Mouse (Mus musculus) kidney, adult 2 months (tissue): Measurements from ENCODE around the gene Nsdhl. TPM values are rescaled to one million over a fixed set of nuclear protein-coding genes. Genes with fewer than 3 reads are reported as not detected.

ENCODE experiments used
- DNase-seq: peaks from one replicate; pipeline ENCODE4 v3.0.0; 2021
- H3K27ac ChIP-seq: fragments of 200-500 bp; 2 replicates; pipeline ENCODE4 v1.5.1; 2012; ENCODE audit warnings: low read depth, low read length, control low read depth, inconsistent platforms; ENCODE audit not compliant: insufficient read depth
- H3K27me3 ChIP-seq: fragments of 200-500 bp; replicated peaks from 2 replicates; pipeline ENCODE4 v1.6.1; 2012; ENCODE audit warnings: mild to moderate bottlenecking, moderate library complexity, low read length, inconsistent platforms; ENCODE audit not compliant: control insufficient read depth, insufficient read depth
- H3K36me3 ChIP-seq: fragments of 200-500 bp; 2 replicates; pipeline ENCODE4 v1.6.1; 2012; ENCODE audit warnings: mild to moderate bottlenecking, moderate library complexity, low read length, inconsistent platforms; ENCODE audit not compliant: control insufficient read depth, insufficient read depth
- H3K4me1 ChIP-seq: fragments of 200-500 bp; 2 replicates; pipeline ENCODE4 v1.6.1; 2011; ENCODE audit warnings: low read length; ENCODE audit not compliant: control insufficient read depth, insufficient read depth
- H3K4me3 ChIP-seq: fragments of 200-500 bp; 2 replicates; pipeline ENCODE4 v1.5.1; 2011; ENCODE audit warnings: mild to moderate bottlenecking, low read depth, low read length, control low read depth; ENCODE audit not compliant: insufficient read depth
- CTCF ChIP-seq: fragments of 200-500 bp; conservative IDR thresholded peaks from 2 replicates; pipeline ENCODE4 v1.5.1; 2011; ENCODE audit warnings: low read depth, mild to moderate bottlenecking, control low read depth, low read length, moderate library complexity, mixed read lengths; ENCODE audit not compliant: insufficient read depth, insufficient read length
- POLR2A ChIP-seq: fragments of 200-500 bp; IDR thresholded peaks from one replicate; pipeline ENCODE4 v1.6.1; 2011; ENCODE audit warnings: low read depth, low read length, control low read depth
- WGBS: fragments of 180-500 bp; shearing (Covaris S2); methylation state at CpG from one replicate; pipeline ENCODE4 v1.1.7; 2018; 5-methylcytosine and 5-hydroxymethylcytosine counted together
- polyA plus RNA-seq: library from polyadenylated mRNA; depleted of rRNA; stranded (reverse); fragments of >200 nt; gene quantifications from 2 replicates; pipeline ENCODE4 v1.2.3, GENCODE M21; 2012; rRNA removed

Gene Nsdhl
- polyA plus RNA-seq: 43.7 and 45.7 TPM in 2 replicates

DNA sequence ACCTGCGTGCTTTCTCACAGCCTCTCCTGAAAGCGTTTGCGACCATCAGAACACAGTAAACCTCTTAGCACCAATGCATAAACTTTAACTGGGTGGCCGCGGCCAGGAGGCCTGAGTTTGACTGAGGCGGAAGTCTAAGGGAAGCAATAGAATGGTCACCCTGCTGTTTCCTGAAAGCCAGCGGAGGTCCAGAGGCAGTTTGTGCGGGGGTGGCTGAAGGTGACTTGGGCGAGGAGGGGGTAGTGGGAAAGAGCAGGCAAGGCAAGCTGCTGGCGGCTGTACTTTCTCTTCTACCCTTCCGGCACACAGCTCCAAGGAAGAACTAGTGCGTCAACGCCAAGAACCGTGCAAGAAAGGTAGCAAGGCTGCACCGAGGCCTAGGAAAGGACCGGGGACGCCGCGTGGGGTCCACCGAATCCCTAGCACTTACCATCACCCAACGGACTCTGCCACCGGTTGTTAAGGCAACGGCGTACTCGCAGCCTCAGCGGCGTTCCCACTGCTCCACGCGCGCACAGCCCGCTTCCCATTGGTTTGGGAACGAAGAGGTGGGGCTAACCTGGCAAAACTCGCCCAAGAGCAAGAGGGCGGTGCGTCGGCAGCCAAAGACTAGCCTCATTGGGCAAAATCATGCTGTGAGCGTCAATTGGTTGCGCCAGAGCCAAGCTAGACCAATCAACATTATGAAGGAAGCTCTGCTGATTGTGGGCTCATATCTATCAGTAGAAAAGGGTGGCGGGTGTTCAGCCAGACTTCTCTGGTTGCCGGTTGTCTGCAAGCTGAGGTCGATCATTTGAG is at the start of gene Nsdhl, which contains the start of gene Cetn2:
Gene Nsdhl (plus strand): TSS at position 674 of the 798 bp plus-strand sequence.
Gene Cetn2 (minus strand): TSS at position 528 of the 798 bp plus-strand sequence.
- no peak for TF ChIP-seq POLR2A
- no peak for TF ChIP-seq CTCF
- peak within 1 kb of the TSS; percentile 58 for H3K27ac ChIP-seq
- H3K4me1 ChIP-seq: peaks cover 2% of the 10 kb centered on the region; the same call in 1 of the 2 replicates
- DNase-seq: peak; percentile 95
- WGBS: under 1% methylated on average over 39 of the region's 41 CpGs
- peak within 1 kb of the TSS; percentile 96 for H3K4me3 ChIP-seq
- no peaks in the 10 kb centered on the region for H3K27me3 ChIP-seq
- no peaks in the 10 kb centered on the region; the same call in 1 of the 2 replicates for H3K36me3 ChIP-seq

DNA sequence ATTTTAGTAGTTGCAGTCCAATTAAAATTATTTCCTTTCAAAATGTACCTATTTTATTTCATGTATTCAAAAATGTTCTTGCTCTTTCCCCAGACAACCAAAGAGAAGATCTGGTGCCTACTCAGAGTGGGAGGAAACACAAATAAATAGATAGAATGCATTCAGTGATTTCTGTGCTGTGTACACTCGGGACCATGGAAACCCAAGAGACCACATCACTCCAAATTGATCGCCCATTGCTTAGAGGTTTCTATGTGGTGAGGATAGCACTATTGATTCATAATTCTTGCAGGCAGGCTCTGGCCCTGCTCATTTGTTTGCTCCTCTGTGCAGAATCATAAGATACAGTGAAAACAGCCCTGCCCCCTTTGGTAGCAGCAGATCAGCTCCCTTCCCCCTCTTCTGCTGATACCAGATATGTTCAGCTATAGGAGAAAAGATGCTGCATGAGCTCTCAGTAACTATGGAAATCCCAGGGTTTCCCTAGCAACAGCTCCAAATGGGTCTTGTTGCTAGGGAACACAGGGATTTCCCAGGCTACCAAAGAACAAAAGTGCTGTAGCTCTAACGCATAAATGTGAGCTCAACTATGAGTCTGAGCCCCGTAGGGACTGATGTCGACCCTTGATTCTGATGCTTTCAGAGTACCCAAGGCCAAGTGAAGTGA is 22.8 kb upstream of the Nsdhl start:
- Histone ChIP-seq H3K4me1 (no peaks in the 10 kb centered on the region), H3K27me3 (no peaks in the 10 kb centered on the region), H3K4me3 (no peak overlapping the region), H3K36me3 (no peaks in the 10 kb centered on the region), H3K27ac (no peak overlapping the region)
- no peak for TF ChIP-seq POLR2A
- TF ChIP-seq CTCF: no peak
- no peak for DNase-seq
- WGBS: 68% methylated on average over 5 of the region's 5 CpGs

DNA sequence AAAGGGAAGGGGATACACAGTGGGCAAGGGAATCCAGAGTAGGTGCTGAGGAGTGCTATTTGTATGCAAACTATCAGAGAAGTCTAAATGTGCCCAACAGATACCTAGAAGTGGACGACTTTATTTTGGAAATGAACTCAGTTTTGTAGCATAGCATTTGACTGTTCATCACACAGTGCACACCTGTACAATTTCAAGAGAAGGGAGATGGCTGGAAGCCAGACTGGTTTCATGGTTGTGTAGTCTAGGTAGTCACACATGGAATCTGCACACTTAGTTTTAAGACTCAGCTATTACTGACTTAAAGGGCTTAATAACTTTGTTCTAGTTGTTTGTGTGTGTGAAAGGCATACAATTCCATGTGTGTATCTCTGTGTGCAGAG is 22.3 kb upstream of the Nsdhl start:
- no peak overlapping the region for H3K27ac ChIP-seq
- H3K4me3 ChIP-seq: no peak overlapping the region
- no peak for DNase-seq
- no peaks in the 10 kb centered on the region for H3K27me3 ChIP-seq
- TF ChIP-seq CTCF: no peak
- WGBS: 65% methylated on average over 1 of the region's 1 CpGs
- no peaks in the 10 kb centered on the region for H3K4me1 ChIP-seq
- no peaks in the 10 kb centered on the region for H3K36me3 ChIP-seq

DNA sequence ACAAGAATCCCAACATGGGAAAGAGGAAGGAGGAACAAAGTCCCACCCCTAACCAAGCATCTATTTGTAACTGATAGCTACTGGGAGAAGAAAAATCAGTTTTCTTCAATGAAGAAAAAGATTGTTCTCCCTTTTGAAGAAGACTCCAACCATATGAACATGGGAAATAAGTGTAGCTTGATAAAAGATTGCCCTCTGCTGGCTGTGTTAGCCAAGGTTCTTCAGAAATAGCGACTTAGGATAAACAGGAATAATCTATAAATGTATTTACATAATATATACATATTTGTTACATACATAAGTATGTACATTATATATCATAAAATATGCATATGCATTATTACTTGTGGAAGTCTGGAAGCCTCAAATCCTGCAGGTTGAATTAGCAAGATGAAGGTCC is 15.8 kb upstream of the Nsdhl start:
- no peak for DNase-seq
- Histone ChIP-seq H3K4me3 (no peak overlapping the region), H3K36me3 (no peaks in the 10 kb centered on the region), H3K27ac (no peak overlapping the region), H3K4me1 (no peaks in the 10 kb centered on the region), H3K27me3 (no peaks in the 10 kb centered on the region)
- TF ChIP-seq POLR2A: no peak
- no peak for TF ChIP-seq CTCF
- WGBS: 38% methylated on average over 1 of the region's 1 CpGs

DNA sequence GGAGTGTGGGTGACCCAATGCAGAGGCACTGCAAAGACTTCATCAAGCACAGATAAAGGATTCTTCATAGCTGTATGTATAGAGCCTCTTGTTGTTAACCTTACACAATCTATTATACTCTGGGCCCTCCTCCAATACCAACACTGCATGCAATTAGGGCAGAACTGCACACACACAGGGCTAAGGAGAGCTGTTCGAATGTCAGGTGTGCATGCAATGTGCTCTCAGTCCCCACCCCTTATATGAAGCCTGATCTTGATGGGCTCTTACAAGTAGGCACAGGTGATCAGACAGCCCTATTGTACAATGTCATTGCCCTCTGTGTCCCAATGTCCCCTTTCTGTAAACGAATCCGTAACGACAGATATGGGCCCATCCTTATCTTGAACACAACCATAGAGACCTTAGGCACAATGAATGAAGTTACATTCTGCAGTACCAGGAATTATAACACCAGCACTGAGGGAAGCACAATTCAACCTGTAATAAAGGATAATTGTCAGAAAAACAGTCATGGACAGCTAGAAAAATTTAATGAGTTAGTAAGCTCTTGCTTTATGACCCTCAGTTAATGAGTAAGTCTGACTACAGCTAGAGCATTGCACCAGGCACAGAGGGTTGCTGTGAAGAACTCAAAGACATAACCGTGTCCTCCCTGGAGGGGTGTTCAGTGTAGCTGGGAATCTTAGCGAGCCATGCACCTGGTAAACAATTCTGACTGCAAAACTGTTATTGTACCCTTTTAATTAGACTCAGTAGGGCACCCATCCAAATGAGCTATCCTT is 10.5 kb upstream of the Nsdhl start:
- peak; percentile 9 for DNase-seq
- whole genome bisulfite sequencing: 58% methylated on average over 6 of the region's 6 CpGs
- Histone ChIP-seq H3K27me3 (no peaks in the 10 kb centered on the region), H3K4me1 (no peaks in the 10 kb centered on the region), H3K27ac (no peak overlapping the region), H3K4me3 (no peak overlapping the region), H3K36me3 (no peaks in the 10 kb centered on the region)
- TF ChIP-seq POLR2A (no peak), CTCF (no peak)

DNA sequence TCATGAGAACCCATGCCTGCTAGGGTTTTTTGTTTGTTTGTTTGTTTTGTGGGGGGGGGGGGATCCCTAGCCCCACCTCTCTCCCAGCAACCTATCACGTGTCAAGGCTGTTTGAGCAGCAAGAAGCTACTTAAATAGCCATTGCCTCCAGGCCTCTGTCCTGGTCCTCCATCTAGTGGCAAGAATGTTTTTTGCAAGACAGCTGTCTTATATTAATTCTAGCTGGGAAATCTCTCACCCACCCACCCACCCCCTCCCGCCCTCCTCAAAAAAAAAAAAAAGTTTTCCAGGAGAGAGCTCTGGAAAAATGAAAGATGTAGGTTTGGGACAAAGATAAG is 10.0 kb upstream of the Nsdhl start:
- DNase-seq: peak; percentile 55
- Histone ChIP-seq H3K4me1 (no peaks in the 10 kb centered on the region), H3K27me3 (no peaks in the 10 kb centered on the region), H3K4me3 (no peak overlapping the region), H3K36me3 (no peaks in the 10 kb centered on the region), H3K27ac (no peak overlapping the region)
- TF ChIP-seq POLR2A (no peak), CTCF (no peak; the same call in 1 of the 2 replicates)
- WGBS: 4% methylated on average over 2 of the region's 2 CpGs
